Mouse (Mus musculus): ENCODE measurements around the gene Map1b. TPM values are rescaled to one million over a fixed set of nuclear protein-coding genes. Genes with fewer than 3 reads are reported as not detected.

Map1b gene
- total RNA-seq, 1 experiment = 21.2 TPM

- in situ Hi-C loops (cut with MboI; ENCODE audit: low sequenced_read_pairs in 2 of 2, unreplicated experiment in 2 of 2) = no loop called here
- Histone ChIP-seq H3K4me3 (ENCODE audit: insufficient read depth in 1 of 2, low read depth in 1 of 2, low read length in 2 of 2, poor library complexity in 1 of 2, severe bottlenecking in 1 of 2) (no peak overlapping the region), H3K9ac (ENCODE audit: insufficient read depth, low read depth, low read length, poor library complexity, severe bottlenecking) (no peak overlapping the region), H3K9me3 (ENCODE audit: control insufficient read depth, insufficient read depth, low read depth, low read length) (no peaks in the 10 kb centered on the region), H3K4me1 (ENCODE audit: control insufficient read depth in 2 of 2, insufficient read depth in 2 of 2, low read length in 2 of 2, poor library complexity in 1 of 2) (peaks cover 0 to 4% of the 10 kb centered on the region in 2 experiments; a peak in 1 of 4 replicates), H3K36me3 (ENCODE audit: control insufficient read depth, insufficient read depth, low read length, poor library complexity, severe bottlenecking) (peaks cover 9% of the 10 kb centered on the region), H3K27ac (ENCODE audit: insufficient read depth, low read depth, low read length, poor library complexity, severe bottlenecking) (no peak overlapping the region)
- no peak for DNase-seq (ENCODE audit: low read depth, low spot score)
- TF ChIP-seq MAFK (IDR thresholded peaks at IDR 0.05; ENCODE audit: insufficient read depth, low read depth, low read length) (no peak), ZNF384 (IDR thresholded peaks at IDR 0.05; ENCODE audit: low read depth, low read length) (no peak), HCFC1 (IDR thresholded peaks at IDR 0.05; ENCODE audit: borderline replicate concordance, insufficient read depth, low read length) (no peak), CHD2 (IDR thresholded peaks at IDR 0.05; ENCODE audit: low read depth, low read length) (no peak), ZC3H11A (IDR thresholded peaks at IDR 0.05; ENCODE audit: borderline replicate concordance, low read depth, low read length) (no peak)
Measured at GRCm38 (mm10) chr13:99399373-99399772, 117.0 kb downstream of the Map1b start.

GRCm38 (mm10) chr13:99398149-99398701 lies 118.1 kb downstream of the Map1b start:
- no peak overlapping the region for H3K27ac ChIP-seq (ENCODE audit: insufficient read depth, low read depth, low read length, poor library complexity, severe bottlenecking)
- peaks cover 0 to 4% of the 10 kb centered on the region in 2 experiments; a peak in 1 of 4 replicates for H3K4me1 ChIP-seq (ENCODE audit: control insufficient read depth in 2 of 2, insufficient read depth in 2 of 2, low read length in 2 of 2, poor library complexity in 1 of 2)
- no peaks in the 10 kb centered on the region for H3K9me3 ChIP-seq (ENCODE audit: control insufficient read depth, insufficient read depth, low read depth, low read length)
- no peak overlapping the region for H3K9ac ChIP-seq (ENCODE audit: insufficient read depth, low read depth, low read length, poor library complexity, severe bottlenecking)
- TF ChIP-seq CHD2 (IDR thresholded peaks at IDR 0.05; ENCODE audit: low read depth, low read length) (no peak), ZC3H11A (IDR thresholded peaks at IDR 0.05; ENCODE audit: borderline replicate concordance, low read depth, low read length) (no peak), MAFK (IDR thresholded peaks at IDR 0.05; ENCODE audit: insufficient read depth, low read depth, low read length) (no peak), ZNF384 (IDR thresholded peaks at IDR 0.05; ENCODE audit: low read depth, low read length) (no peak), HCFC1 (IDR thresholded peaks at IDR 0.05; ENCODE audit: borderline replicate concordance, insufficient read depth, low read length) (no peak)
- in situ Hi-C loops (cut with MboI; ENCODE audit: low sequenced_read_pairs in 2 of 2, unreplicated experiment in 2 of 2) = no loop called here
- H3K4me3 ChIP-seq (ENCODE audit: insufficient read depth in 1 of 2, low read depth in 1 of 2, low read length in 2 of 2, poor library complexity in 1 of 2, severe bottlenecking in 1 of 2) = no peak overlapping the region
- DNase-seq (ENCODE audit: low read depth, low spot score) = no peak
- H3K36me3 ChIP-seq (ENCODE audit: control insufficient read depth, insufficient read depth, low read length, poor library complexity, severe bottlenecking) = peaks cover 9% of the 10 kb centered on the region

GRCm38 (mm10) chr13:99397228-99397627 lies 119.1 kb downstream of the Map1b start:
- TF ChIP-seq ZNF384 (IDR thresholded peaks at IDR 0.05; ENCODE audit: low read depth, low read length) = no peak
- no peak for TF ChIP-seq CHD2 (IDR thresholded peaks at IDR 0.05; ENCODE audit: low read depth, low read length)
- no peak for TF ChIP-seq HCFC1 (IDR thresholded peaks at IDR 0.05; ENCODE audit: borderline replicate concordance, insufficient read depth, low read length)
- no peak for TF ChIP-seq ZC3H11A (IDR thresholded peaks at IDR 0.05; ENCODE audit: borderline replicate concordance, low read depth, low read length)
- TF ChIP-seq MAFK (IDR thresholded peaks at IDR 0.05; ENCODE audit: insufficient read depth, low read depth, low read length) = no peak
- Histone ChIP-seq H3K4me1 (ENCODE audit: control insufficient read depth in 2 of 2, insufficient read depth in 2 of 2, low read length in 2 of 2, poor library complexity in 1 of 2) (peaks cover 0 to 4% of the 10 kb centered on the region in 2 experiments; a peak in 1 of 4 replicates), H3K4me3 (ENCODE audit: insufficient read depth in 1 of 2, low read depth in 1 of 2, low read length in 2 of 2, poor library complexity in 1 of 2, severe bottlenecking in 1 of 2) (no peak overlapping the region), H3K36me3 (ENCODE audit: control insufficient read depth, insufficient read depth, low read length, poor library complexity, severe bottlenecking) (peaks cover 7% of the 10 kb centered on the region), H3K9ac (ENCODE audit: insufficient read depth, low read depth, low read length, poor library complexity, severe bottlenecking) (no peak overlapping the region), H3K27ac (ENCODE audit: insufficient read depth, low read depth, low read length, poor library complexity, severe bottlenecking) (no peak overlapping the region), H3K9me3 (ENCODE audit: control insufficient read depth, insufficient read depth, low read depth, low read length) (no peaks in the 10 kb centered on the region)
- DNase-seq (ENCODE audit: low read depth, low spot score) = no peak
- in situ Hi-C loops (cut with MboI; ENCODE audit: low sequenced_read_pairs in 2 of 2, unreplicated experiment in 2 of 2) = no loop called here

GRCm38 (mm10) chr13:99395531-99395930 lies 120.8 kb downstream of the Map1b start:
- Histone ChIP-seq H3K27ac (ENCODE audit: insufficient read depth, low read depth, low read length, poor library complexity, severe bottlenecking) (no peak overlapping the region), H3K9ac (ENCODE audit: insufficient read depth, low read depth, low read length, poor library complexity, severe bottlenecking) (no peak overlapping the region), H3K4me1 (ENCODE audit: control insufficient read depth in 2 of 2, insufficient read depth in 2 of 2, low read length in 2 of 2, poor library complexity in 1 of 2) (peaks cover 0 to 8% of the 10 kb centered on the region in 2 experiments; a peak in 1 of 4 replicates), H3K9me3 (ENCODE audit: control insufficient read depth, insufficient read depth, low read depth, low read length) (no peaks in the 10 kb centered on the region), H3K4me3 (ENCODE audit: insufficient read depth in 1 of 2, low read depth in 1 of 2, low read length in 2 of 2, poor library complexity in 1 of 2, severe bottlenecking in 1 of 2) (no peak overlapping the region), H3K36me3 (ENCODE audit: control insufficient read depth, insufficient read depth, low read length, poor library complexity, severe bottlenecking) (peaks cover 6% of the 10 kb centered on the region)
- TF ChIP-seq MAFK (IDR thresholded peaks at IDR 0.05; ENCODE audit: insufficient read depth, low read depth, low read length) (no peak), CHD2 (IDR thresholded peaks at IDR 0.05; ENCODE audit: low read depth, low read length) (no peak), ZC3H11A (IDR thresholded peaks at IDR 0.05; ENCODE audit: borderline replicate concordance, low read depth, low read length) (no peak)
- in situ Hi-C loops (cut with MboI; ENCODE audit: low sequenced_read_pairs in 2 of 2, unreplicated experiment in 2 of 2) = no loop called here
- DNase-seq (ENCODE audit: low read depth, low spot score) = no peak

All from ES-E14 (cell line).